Mouse (Mus musculus) bone marrow, adult 2 months (tissue): ENCODE data around the gene Masp2. TPM values are rescaled to one million over a fixed set of nuclear protein-coding genes. Genes with fewer than 3 reads are reported as not detected.

Experiments used
- H3K27ac ChIP-seq: fragments of 200-500 bp; 2 replicates; pipeline ENCODE4 v1.5.1; 2012; ENCODE audit warnings: low read depth, mild to moderate bottlenecking, control low read depth, inconsistent platforms, low read length; ENCODE audit not compliant: control insufficient read depth, poor library complexity, insufficient read depth
- H3K4me1 ChIP-seq: fragments of 200-500 bp; 2 replicates; pipeline ENCODE4 v1.6.1; 2011; ENCODE audit warnings: low read length; ENCODE audit not compliant: control insufficient read depth, insufficient read depth
- H3K4me3 ChIP-seq: fragments of 200-500 bp; replicated peaks from 2 replicates; pipeline ENCODE3; 2011; ENCODE audit warnings: mild to moderate bottlenecking, low read depth, low read length, control low read depth; ENCODE audit not compliant: control insufficient read depth
- CTCF ChIP-seq: fragments of 200-500 bp; IDR thresholded peaks from 2 replicates; pipeline ENCODE4 v1.5.1; 2011; ENCODE audit warnings: low read length, control low read depth; ENCODE audit not compliant: control insufficient read depth, insufficient read depth
- POLR2A ChIP-seq: fragments of 200-500 bp; IDR thresholded peaks from 2 replicates; pipeline ENCODE4 v1.6.1; 2011; ENCODE audit warnings: low read depth, mild to moderate bottlenecking, control low read depth, low read length, borderline replicate concordance; ENCODE audit not compliant: control insufficient read depth
- WGBS: fragments of 180-500 bp; shearing (Covaris S2); methylation state at CpG from one replicate; pipeline ENCODE4 v1.1.7; 2018; 5-methylcytosine and 5-hydroxymethylcytosine counted together
- polyA plus RNA-seq: library from polyadenylated mRNA; stranded (reverse); fragments of >200 nt; gene quantifications from 2 replicates; pipeline ENCODE4 v1.2.4, GENCODE M21; 2011; ENCODE audit warnings: low replicate concordance; ENCODE audit not compliant: missing spikeins, insufficient read depth, insufficient read length

Masp2 gene
- polyA plus RNA-seq, 1 experiment: 2.6 TPM

- Histone ChIP-seq H3K4me1 (no peaks in the 10 kb centered on the region; the same call in 1 of the 2 replicates), H3K4me3 (no peak overlapping the region), H3K27ac (no peak overlapping the region)
- WGBS: 73% methylated on average over 4 of the region's 4 CpGs
- TF ChIP-seq CTCF: no peak
- TF ChIP-seq POLR2A: no peak
Observed at GRCm38 (mm10) chr4:148622485-148622884, 20.1 kb downstream of the Masp2 start.

GRCm38 (mm10) chr4:148623609-148624008 is 21.3 kb downstream of the Masp2 start:
- Histone ChIP-seq H3K4me3 (no peak overlapping the region), H3K4me1 (no peaks in the 10 kb centered on the region; the same call in 1 of the 2 replicates), H3K27ac (no peak overlapping the region)
- WGBS: 65% methylated on average over 4 of the region's 4 CpGs
- TF ChIP-seq POLR2A (no peak), CTCF (no peak)

DNA sequence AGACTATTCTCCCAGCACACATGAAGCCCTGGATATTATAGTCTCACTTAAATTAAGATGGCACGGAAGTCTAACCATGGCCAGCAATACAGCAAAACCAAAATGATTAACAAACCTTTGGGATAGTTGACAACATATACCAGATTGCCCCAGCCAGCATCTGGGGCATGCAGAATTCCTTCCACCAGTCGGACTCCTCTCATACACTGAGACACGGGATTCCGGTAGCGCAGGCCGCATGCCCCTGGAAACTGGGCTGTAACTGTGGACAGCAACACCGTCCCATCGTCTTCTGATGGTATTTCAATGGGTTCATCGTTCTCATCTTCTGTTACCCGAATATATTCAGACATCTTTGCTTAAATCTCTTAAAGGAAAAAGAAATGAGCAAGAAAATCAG is 22.7 kb downstream of the Masp2 start:
- TF ChIP-seq CTCF: no peak
- no peak for TF ChIP-seq POLR2A
- 83% methylated on average over 10 of the region's 10 CpGs for WGBS
- Histone ChIP-seq H3K4me3 (no peak overlapping the region), H3K4me1 (no peaks in the 10 kb centered on the region; the same call in 1 of the 2 replicates), H3K27ac (no peak overlapping the region)

GRCm38 (mm10) chr4:148625756-148626622 is 23.6 kb downstream of the Masp2 start:
- Histone ChIP-seq H3K4me3 (peak overlapping the region; percentile 85), H3K4me1 (no peaks in the 10 kb centered on the region; the same call in 1 of the 2 replicates), H3K27ac (peak overlapping the region; percentile 97)
- no peak for TF ChIP-seq POLR2A
- no peak for TF ChIP-seq CTCF
- WGBS: under 1% methylated on average over 57 of the region's 57 CpGs

GRCm38 (mm10) chr4:148626623-148627185 is 24.4 kb downstream of the Masp2 start, which contains the start of gene Tardbp:
Gene Tardbp (minus strand): TSS chr4:148627019.
- Histone ChIP-seq H3K4me3 (peak within 1 kb of the TSS; percentile 85), H3K4me1 (no peaks in the 10 kb centered on the region; the same call in 1 of the 2 replicates), H3K27ac (peak within 1 kb of the TSS; percentile 97)
- under 1% methylated on average over 51 of the region's 51 CpGs for WGBS
- TF ChIP-seq CTCF (no peak), POLR2A (peak; percentile 97)

GRCm38 (mm10) chr4:148627246-148627645 is 24.9 kb downstream of the Masp2 start:
- Histone ChIP-seq H3K4me1 (no peaks in the 10 kb centered on the region; the same call in 1 of the 2 replicates), H3K4me3 (peak overlapping the region; percentile 15), H3K27ac (no peak overlapping the region)
- WGBS: 63% methylated on average over 3 of the region's 3 CpGs
- no peak for TF ChIP-seq POLR2A
- no peak for TF ChIP-seq CTCF

- TF ChIP-seq POLR2A (no peak), CTCF (no peak)
- Histone ChIP-seq H3K4me3 (no peak overlapping the region), H3K27ac (no peak overlapping the region), H3K4me1 (no peaks in the 10 kb centered on the region; the same call in 1 of the 2 replicates)
- 66% methylated on average over 3 of the region's 3 CpGs for WGBS
Observed at GRCm38 (mm10) chr4:148632013-148632692, 29.8 kb downstream of the Masp2 start.
